Mouse (Mus musculus) forebrain, postnatal 0 days (tissue): ENCODE measurements around the gene Peli2. TPM values are rescaled to one million over a fixed set of nuclear protein-coding genes. Genes with fewer than 3 reads are reported as not detected.
A peak's percentile ranks its signal among the peaks of the same experiment; 100 is the strongest.

Experiments used
- ATAC-seq: fragments of 200-750 bp; cut with Nextera tagmentation; 2 replicates; pipeline ENCODE4 v1.8.0; 2017; ENCODE audit warnings: mild to moderate bottlenecking, moderate library complexity
- DNase-seq: peaks from one replicate; pipeline ENCODE4 v3.0.0-alpha.2; 2015
- H3K27ac ChIP-seq: fragments of 300-500 bp; sonication (generic); 2 replicates; pipeline ENCODE4 v1.5.1; 2014; ENCODE audit warnings: low read depth, mild to moderate bottlenecking, antibody characterized with exemption, low read length, moderate library complexity, mixed read lengths
- H3K27me3 ChIP-seq: fragments of 300-500 bp; sonication (generic); 2 replicates; pipeline ENCODE4 v1.6.1; 2014; ENCODE audit warnings: mild to moderate bottlenecking, low read length, mixed read lengths; ENCODE audit not compliant: insufficient read depth
- H3K36me3 ChIP-seq: fragments of 300-500 bp; sonication (generic); 2 replicates; pipeline ENCODE4 v1.6.1; 2014; ENCODE audit warnings: mild to moderate bottlenecking, moderate library complexity; ENCODE audit not compliant: insufficient read depth
- H3K4me1 ChIP-seq: fragments of 300-500 bp; sonication (generic); 2 replicates; pipeline ENCODE4 v1.6.1; 2014; ENCODE audit warnings: antibody characterized with exemption; ENCODE audit not compliant: insufficient read depth
- H3K4me2 ChIP-seq: fragments of 300-500 bp; sonication (generic); 2 replicates; pipeline ENCODE4 v1.6.1; 2014; ENCODE audit warnings: low read depth, mild to moderate bottlenecking, moderate library complexity
- H3K4me3 ChIP-seq: fragments of 300-500 bp; sonication (generic); 2 replicates; pipeline ENCODE4 v1.5.1; 2014; ENCODE audit warnings: low read depth, low read length, mixed read lengths
- H3K9ac ChIP-seq: fragments of 300-500 bp; sonication (generic); 2 replicates; pipeline ENCODE4 v1.6.1; 2014; ENCODE audit warnings: mild to moderate bottlenecking
- H3K9me3 ChIP-seq: fragments of 300-500 bp; sonication (generic); 2 replicates; pipeline ENCODE4 v1.6.1; 2016; ENCODE audit warnings: low read length
- CTCF ChIP-seq: sonication (generic); IDR thresholded peaks from 2 replicates; pipeline ENCODE4 v1.5.1; 2016; ENCODE audit warnings: antibody characterized with exemption, control low read depth, low read depth
- WGBS: fragments of 180-500 bp; shearing (Covaris S2); extraction: QIAGEN DNeasy Blood & Tissue Kit; methylation state at CpG from one replicate; pipeline ENCODE4 v1.1.7; 2014; 5-methylcytosine and 5-hydroxymethylcytosine counted together
- polyA plus RNA-seq: library from polyadenylated mRNA; unstranded; fragments of >200 nt; fragmentation: Nextera tagmentation; extraction: Ambion mirVana; gene quantifications from 2 replicates; pipeline ENCODE4 v1.2.1, GENCODE M21; 2015
- total RNA-seq: library from RNA; depleted of rRNA; stranded (reverse); fragments of >200 nt; gene quantifications from 2 replicates; pipeline ENCODE4 v1.2.3, GENCODE M21; 2014

Peli2 gene
- total and polyA plus RNA-seq, 2 experiments from 2014 or later: 6.6 to 16.4 TPM

- no peaks in the 10 kb centered on the region for H3K36me3 ChIP-seq
- no peak overlapping the region for H3K4me3 ChIP-seq
- no peak overlapping the region for H3K9ac ChIP-seq
- H3K27ac ChIP-seq: no peak overlapping the region
- no peak for TF ChIP-seq CTCF
- no peak overlapping the region for H3K4me2 ChIP-seq
- no peaks in the 10 kb centered on the region for H3K27me3 ChIP-seq
- ATAC-seq (no peak), DNase-seq (no peak)
- H3K4me1 ChIP-seq: 0 out of 2 replicates have a peak, but pooled peaks cover 6% of the 10 kb centered on the region
- H3K9me3 ChIP-seq: no peaks in the 10 kb centered on the region
- WGBS: 84% methylated on average over 8 of the region's 8 CpGs
These were observed 21.1 kb downstream of the Peli2 start for GRCm38 (mm10) chr14:48141694-48142093.

DNA sequence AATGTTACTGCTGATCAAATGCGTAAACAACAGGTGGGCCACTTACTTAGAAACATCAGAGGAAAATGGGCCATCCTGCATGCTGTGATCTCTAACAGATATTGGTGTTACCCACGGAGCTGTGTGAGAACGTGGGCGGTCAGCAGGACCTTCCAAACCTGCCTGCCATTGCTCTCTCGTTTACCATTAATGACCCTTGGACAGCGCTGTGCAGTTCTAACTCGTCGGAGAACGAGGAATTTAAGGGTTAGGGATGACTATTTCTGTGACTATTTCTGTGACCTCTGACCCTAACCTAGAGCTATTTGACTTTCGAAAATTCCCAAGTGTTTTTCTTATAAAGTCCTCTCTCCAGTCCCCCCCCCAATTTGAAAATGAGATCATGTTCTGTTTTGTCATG, 22.1 kb downstream of the Peli2 start:
- Histone ChIP-seq H3K27ac (no peak overlapping the region), H3K4me2 (no peak overlapping the region), H3K27me3 (no peaks in the 10 kb centered on the region), H3K4me1 (no peaks in the 10 kb centered on the region), H3K36me3 (no peaks in the 10 kb centered on the region), H3K4me3 (no peak overlapping the region), H3K9ac (no peak overlapping the region), H3K9me3 (no peaks in the 10 kb centered on the region)
- TF ChIP-seq CTCF: no peak
- DNase-seq: no peak
- 75% methylated on average over 10 of the region's 10 CpGs for WGBS
- ATAC-seq: no peak

DNA sequence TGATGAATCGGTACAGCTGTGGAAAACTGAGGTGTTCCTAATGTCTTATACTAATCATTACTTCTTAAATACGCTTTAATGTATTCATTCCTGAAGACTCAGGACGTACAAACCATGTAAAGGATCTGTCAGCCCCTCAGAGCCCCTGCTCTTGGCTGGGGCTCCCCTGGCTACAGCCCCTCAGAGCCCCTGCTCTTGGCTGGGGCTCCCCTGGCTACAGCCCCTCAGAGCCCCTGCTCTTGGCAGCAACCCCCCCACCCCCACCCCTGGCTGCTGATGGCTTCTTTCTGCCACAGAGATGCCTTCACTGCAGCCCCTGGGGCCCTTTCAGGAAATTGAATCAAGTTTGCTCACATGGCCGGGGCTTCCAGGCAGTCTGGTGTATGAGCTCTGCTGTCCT, 22.5 kb downstream of the Peli2 start:
- Histone ChIP-seq H3K27ac (no peak overlapping the region), H3K9me3 (no peaks in the 10 kb centered on the region), H3K4me1 (no peaks in the 10 kb centered on the region), H3K4me2 (no peak overlapping the region), H3K4me3 (no peak overlapping the region), H3K27me3 (no peaks in the 10 kb centered on the region), H3K9ac (no peak overlapping the region), H3K36me3 (no peaks in the 10 kb centered on the region)
- WGBS: 26% methylated on average over 4 of the region's 4 CpGs
- DNase-seq: no peak
- no peak for TF ChIP-seq CTCF
- peak; percentile 16; the same call in 1 of the 2 replicates for ATAC-seq

DNA sequence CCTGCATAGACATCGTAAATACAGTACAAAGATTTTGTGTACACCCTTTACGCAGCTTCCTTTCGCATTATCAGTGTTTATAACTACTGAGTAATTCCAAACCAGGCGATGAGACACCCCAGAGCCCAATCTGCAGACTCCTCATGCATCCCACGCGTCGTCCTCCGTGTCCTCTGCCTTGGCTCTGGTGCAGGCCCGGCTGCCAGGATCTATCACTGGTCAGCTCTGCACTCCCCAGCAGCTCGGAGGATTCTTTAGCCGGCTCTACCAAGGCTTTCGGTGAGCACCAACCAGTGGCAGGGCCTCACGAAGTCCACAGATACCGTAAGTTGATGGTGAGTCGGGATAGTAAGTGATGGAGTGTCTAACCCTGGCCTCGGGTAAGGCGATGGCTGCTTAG, 23.7 kb downstream of the Peli2 start:
- no peak overlapping the region for H3K4me2 ChIP-seq
- no peaks in the 10 kb centered on the region for H3K4me1 ChIP-seq
- H3K9me3 ChIP-seq: no peaks in the 10 kb centered on the region
- WGBS: 92% methylated on average over 17 of the region's 17 CpGs
- TF ChIP-seq CTCF: no peak
- H3K9ac ChIP-seq: no peak overlapping the region
- H3K27ac ChIP-seq: no peak overlapping the region
- no peak for ATAC-seq
- no peaks in the 10 kb centered on the region for H3K27me3 ChIP-seq
- no peaks in the 10 kb centered on the region for H3K36me3 ChIP-seq
- no peak overlapping the region for H3K4me3 ChIP-seq
- DNase-seq: no peak

GRCm38 (mm10) chr14:48147688-48148087, 27.1 kb downstream of the Peli2 start:
- WGBS: 78% methylated on average over 6 of the region's 6 CpGs

GRCm38 (mm10) chr14:48148615-48149014, 28.0 kb downstream of the Peli2 start:
- no peak for ATAC-seq

More at GRCm38 (mm10) chr14:48147688-48148087, 27.1 kb downstream of the Peli2 start:
- Histone ChIP-seq H3K4me2 (no peak overlapping the region), H3K4me3 (no peak overlapping the region), H3K9me3 (no peaks in the 10 kb centered on the region), H3K27ac (no peak overlapping the region), H3K36me3 (no peaks in the 10 kb centered on the region), H3K9ac (no peak overlapping the region), H3K4me1 (no peaks in the 10 kb centered on the region), H3K27me3 (no peaks in the 10 kb centered on the region)
- no peak for ATAC-seq
- peak; percentile 39 for TF ChIP-seq CTCF
- no peak for DNase-seq

DNA sequence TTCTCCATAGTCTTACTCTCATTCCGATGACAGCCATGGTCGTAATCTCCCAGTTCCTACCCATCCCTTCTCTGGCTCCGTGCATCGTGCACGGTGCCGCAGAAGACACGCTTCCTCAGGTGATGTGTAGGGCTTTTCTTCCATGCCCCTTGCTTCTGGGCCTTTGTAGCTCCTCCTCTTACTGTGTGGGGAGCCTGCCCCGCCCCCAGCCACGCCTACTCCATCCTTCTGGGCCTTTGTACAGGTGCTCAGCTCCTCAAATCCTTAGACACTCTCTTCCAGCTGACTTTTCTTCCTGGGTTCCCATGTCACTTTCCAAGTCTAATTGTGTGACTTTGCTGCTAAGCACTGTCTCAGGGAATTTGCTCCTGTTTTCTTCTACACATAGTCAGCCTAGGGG, 28.7 kb downstream of the Peli2 start:
- no peak for TF ChIP-seq CTCF
- H3K4me3 ChIP-seq: no peak overlapping the region
- H3K4me1 ChIP-seq: no peaks in the 10 kb centered on the region
- no peak overlapping the region for H3K27ac ChIP-seq
- ATAC-seq (no peak), DNase-seq (no peak)
- H3K36me3 ChIP-seq: no peaks in the 10 kb centered on the region
- H3K27me3 ChIP-seq: no peaks in the 10 kb centered on the region
- H3K9ac ChIP-seq: no peak overlapping the region
- no peaks in the 10 kb centered on the region for H3K9me3 ChIP-seq
- H3K4me2 ChIP-seq: no peak overlapping the region
- 89% methylated on average over 9 of the region's 9 CpGs for WGBS

More at GRCm38 (mm10) chr14:48148615-48149014, 28.0 kb downstream of the Peli2 start:
- no peaks in the 10 kb centered on the region for H3K4me1 ChIP-seq
- WGBS: 88% methylated on average over 6 of the region's 6 CpGs
- no peak for DNase-seq
- H3K4me2 ChIP-seq: no peak overlapping the region
- H3K4me3 ChIP-seq: no peak overlapping the region
- no peaks in the 10 kb centered on the region for H3K36me3 ChIP-seq
- H3K27me3 ChIP-seq: no peaks in the 10 kb centered on the region
- TF ChIP-seq CTCF: no peak
- H3K27ac ChIP-seq: no peak overlapping the region
- H3K9me3 ChIP-seq: no peaks in the 10 kb centered on the region
- no peak overlapping the region for H3K9ac ChIP-seq
